Mouse (Mus musculus): ENCODE data around the gene Inpp4b. TPM values are rescaled to one million over a fixed set of nuclear protein-coding genes. Genes with fewer than 3 reads are reported as not detected.

Inpp4b gene
- polyA plus RNA-seq, 1 experiment: 2.7 TPM

- Histone ChIP-seq H3K4me1 (ENCODE audit: control insufficient read depth, insufficient read depth, low read length) (no peaks in the 10 kb centered on the region), H3K27ac (ENCODE audit: insufficient read depth, low read length) (no peak overlapping the region), H3K4me3 (ENCODE audit: insufficient read depth, low read length) (no peak overlapping the region)
- no peak for TF ChIP-seq CTCF (IDR thresholded peaks at IDR 0.05; ENCODE audit: extremely low read depth, insufficient read depth, low read length)
- no peak for TF ChIP-seq POLR2A (IDR thresholded peaks at IDR 0.05; ENCODE audit: extremely low read depth, insufficient read depth, low read length)
Measured at GRCm38 (mm10) chr8:81635912-81636583, 293.7 kb downstream of the Inpp4b start.

- Histone ChIP-seq H3K27ac (ENCODE audit: insufficient read depth, low read length) (no peak overlapping the region), H3K4me3 (ENCODE audit: insufficient read depth, low read length) (no peak overlapping the region), H3K4me1 (ENCODE audit: control insufficient read depth, insufficient read depth, low read length) (no peaks in the 10 kb centered on the region)
- TF ChIP-seq POLR2A (IDR thresholded peaks at IDR 0.05; ENCODE audit: extremely low read depth, insufficient read depth, low read length) (no peak), CTCF (IDR thresholded peaks at IDR 0.05; ENCODE audit: extremely low read depth, insufficient read depth, low read length) (no peak)
Measured at GRCm38 (mm10) chr8:81638478-81638877, 296.1 kb downstream of the Inpp4b start.

- no peak for TF ChIP-seq POLR2A (IDR thresholded peaks at IDR 0.05; ENCODE audit: extremely low read depth, insufficient read depth, low read length)
- no peak for TF ChIP-seq CTCF (IDR thresholded peaks at IDR 0.05; ENCODE audit: extremely low read depth, insufficient read depth, low read length)
Measured at GRCm38 (mm10) chr8:81639820-81640219, 297.5 kb downstream of the Inpp4b start.

GRCm38 (mm10) chr8:81643030-81643429, 300.7 kb downstream of the Inpp4b start:
- no peak for TF ChIP-seq POLR2A (IDR thresholded peaks at IDR 0.05; ENCODE audit: extremely low read depth, insufficient read depth, low read length)
- TF ChIP-seq CTCF (IDR thresholded peaks at IDR 0.05; ENCODE audit: extremely low read depth, insufficient read depth, low read length): no peak
- Histone ChIP-seq H3K4me3 (ENCODE audit: insufficient read depth, low read length) (no peak overlapping the region), H3K4me1 (ENCODE audit: control insufficient read depth, insufficient read depth, low read length) (no peaks in the 10 kb centered on the region)

More at GRCm38 (mm10) chr8:81639820-81640219, 297.5 kb downstream of the Inpp4b start:
- no peaks in the 10 kb centered on the region for H3K4me1 ChIP-seq (ENCODE audit: control insufficient read depth, insufficient read depth, low read length)
- H3K4me3 ChIP-seq (ENCODE audit: insufficient read depth, low read length): no peak overlapping the region
- no peak overlapping the region for H3K27ac ChIP-seq (ENCODE audit: insufficient read depth, low read length)

GRCm38 (mm10) chr8:81692167-81692566, 349.8 kb downstream of the Inpp4b start:
- H3K27ac ChIP-seq (ENCODE audit: insufficient read depth, low read length): no peak overlapping the region
- no peaks in the 10 kb centered on the region for H3K4me1 ChIP-seq (ENCODE audit: control insufficient read depth, insufficient read depth, low read length)
- H3K4me3 ChIP-seq (ENCODE audit: insufficient read depth, low read length): no peak overlapping the region
- TF ChIP-seq POLR2A (IDR thresholded peaks at IDR 0.05; ENCODE audit: extremely low read depth, insufficient read depth, low read length) (no peak), CTCF (IDR thresholded peaks at IDR 0.05; ENCODE audit: extremely low read depth, insufficient read depth, low read length) (no peak)

More at GRCm38 (mm10) chr8:81643030-81643429, 300.7 kb downstream of the Inpp4b start:
- H3K27ac ChIP-seq (ENCODE audit: insufficient read depth, low read length): no peak overlapping the region

- Histone ChIP-seq H3K4me3 (ENCODE audit: insufficient read depth, low read length) (no peak overlapping the region), H3K27ac (ENCODE audit: insufficient read depth, low read length) (no peak overlapping the region), H3K4me1 (ENCODE audit: control insufficient read depth, insufficient read depth, low read length) (no peaks in the 10 kb centered on the region)
- TF ChIP-seq CTCF (IDR thresholded peaks at IDR 0.05; ENCODE audit: extremely low read depth, insufficient read depth, low read length): no peak
Measured at GRCm38 (mm10) chr8:81694893-81695292, 352.5 kb downstream of the Inpp4b start.

- Histone ChIP-seq H3K4me3 (ENCODE audit: insufficient read depth, low read length) (no peak overlapping the region), H3K4me1 (ENCODE audit: control insufficient read depth, insufficient read depth, low read length) (no peaks in the 10 kb centered on the region), H3K27ac (ENCODE audit: insufficient read depth, low read length) (no peak overlapping the region)
- no peak for TF ChIP-seq CTCF (IDR thresholded peaks at IDR 0.05; ENCODE audit: extremely low read depth, insufficient read depth, low read length)
- no peak for TF ChIP-seq POLR2A (IDR thresholded peaks at IDR 0.05; ENCODE audit: extremely low read depth, insufficient read depth, low read length)
Measured at GRCm38 (mm10) chr8:81702038-81702437, 359.7 kb downstream of the Inpp4b start.

GRCm38 (mm10) chr8:81703571-81704365, 361.4 kb downstream of the Inpp4b start:
- Histone ChIP-seq H3K27ac (ENCODE audit: insufficient read depth, low read length) (no peak overlapping the region), H3K4me3 (ENCODE audit: insufficient read depth, low read length) (no peak overlapping the region), H3K4me1 (ENCODE audit: control insufficient read depth, insufficient read depth, low read length) (no peaks in the 10 kb centered on the region)
- TF ChIP-seq POLR2A (IDR thresholded peaks at IDR 0.05; ENCODE audit: extremely low read depth, insufficient read depth, low read length): no peak
- no peak for TF ChIP-seq CTCF (IDR thresholded peaks at IDR 0.05; ENCODE audit: extremely low read depth, insufficient read depth, low read length)

- Histone ChIP-seq H3K27ac (ENCODE audit: insufficient read depth, low read length) (no peak overlapping the region), H3K4me1 (ENCODE audit: control insufficient read depth, insufficient read depth, low read length) (no peaks in the 10 kb centered on the region), H3K4me3 (ENCODE audit: insufficient read depth, low read length) (no peak overlapping the region)
- no peak for TF ChIP-seq POLR2A (IDR thresholded peaks at IDR 0.05; ENCODE audit: extremely low read depth, insufficient read depth, low read length)
- TF ChIP-seq CTCF (IDR thresholded peaks at IDR 0.05; ENCODE audit: extremely low read depth, insufficient read depth, low read length): no peak
Measured at GRCm38 (mm10) chr8:81707436-81707835, 365.1 kb downstream of the Inpp4b start.

- no peaks in the 10 kb centered on the region for H3K4me1 ChIP-seq (ENCODE audit: control insufficient read depth, insufficient read depth, low read length)
- H3K27ac ChIP-seq (ENCODE audit: insufficient read depth, low read length): no peak overlapping the region
- H3K4me3 ChIP-seq (ENCODE audit: insufficient read depth, low read length): no peak overlapping the region
- TF ChIP-seq POLR2A (IDR thresholded peaks at IDR 0.05; ENCODE audit: extremely low read depth, insufficient read depth, low read length): no peak
- no peak for TF ChIP-seq CTCF (IDR thresholded peaks at IDR 0.05; ENCODE audit: extremely low read depth, insufficient read depth, low read length)
Measured at GRCm38 (mm10) chr8:81731332-81731731, 389.0 kb downstream of the Inpp4b start.

All from cortical plate, adult 2 months (tissue).